Mouse (Mus musculus) megakaryocyte, adult 5-6 weeks (primary cell): ENCODE measurements at regions not wholly inside any gene's neighbourhood (a gene's known extent, or its start where the extent isn't known, plus 50 kb on each side); places are given as distances from the start of the nearest gene placed in this dataset.

Experiments used
- ATAC-seq: 2 replicates; pipeline ENCODE4 v1.8.0; 2016; ENCODE audit warnings: mild to moderate bottlenecking, inconsistent platforms; ENCODE audit not compliant: poor library complexity, severe bottlenecking

GRCm38 (mm10) chr10:37243136-37243535, 104.4 kb upstream of the Marcks start:
- peak; percentile 37; the same call in 1 of the 2 replicates for ATAC-seq

- no peak for ATAC-seq
These were observed 103.1 kb upstream of the Marcks start for GRCm38 (mm10) chr10:37241821-37242263.

- ATAC-seq, result no peak
These were observed 101.9 kb upstream of the Marcks start for GRCm38 (mm10) chr10:37240634-37241033.

- ATAC-seq, result no peak
These were observed 101.5 kb upstream of the Marcks start for GRCm38 (mm10) chr10:37240201-37240600.

GRCm38 (mm10) chr10:37236001-37236822, 97.5 kb upstream of the Marcks start:
- ATAC-seq, result peak; percentile 67

GRCm38 (mm10) chr10:37231936-37232556, 93.3 kb upstream of the Marcks start:
- ATAC-seq, result peak; percentile 79

- ATAC-seq, result no peak
These were observed 92.4 kb upstream of the Marcks start for GRCm38 (mm10) chr10:37231159-37231558.

- peak; percentile 22; the same call in 1 of the 2 replicates for ATAC-seq
These were observed 89.2 kb upstream of the Marcks start for GRCm38 (mm10) chr10:37227889-37228288.

- no peak for ATAC-seq
These were observed 83.0 kb upstream of the Marcks start for GRCm38 (mm10) chr10:37221730-37222129.

- no peak for ATAC-seq
These were observed 81.7 kb upstream of the Marcks start for GRCm38 (mm10) chr10:37220434-37220833.

- no peak for ATAC-seq
These were observed 81.2 kb upstream of the Marcks start for GRCm38 (mm10) chr10:37219936-37220335.

- ATAC-seq, result no peak
These were observed 80.7 kb upstream of the Marcks start for GRCm38 (mm10) chr10:37219381-37219780.

- ATAC-seq, result no peak
These were observed 75.9 kb upstream of the Marcks start for GRCm38 (mm10) chr10:37214656-37215055.

GRCm38 (mm10) chr10:37212350-37213035, 73.8 kb upstream of the Marcks start:
- no peak for ATAC-seq

- no peak for ATAC-seq
These were observed 72.6 kb upstream of the Marcks start for GRCm38 (mm10) chr10:37211305-37211704.

GRCm38 (mm10) chr10:37210223-37210622, 71.5 kb upstream of the Marcks start:
- ATAC-seq, result peak; percentile 84

- ATAC-seq, result no peak
These were observed 68.3 kb upstream of the Marcks start for GRCm38 (mm10) chr10:37206986-37207385.

- ATAC-seq, result no peak
These were observed 67.8 kb upstream of the Marcks start for GRCm38 (mm10) chr10:37206546-37206945.

GRCm38 (mm10) chr10:37203709-37204108, 65.0 kb upstream of the Marcks start:
- peak; percentile 57 for ATAC-seq

- ATAC-seq, result peak; percentile 63
These were observed 56.2 kb upstream of the Marcks start for GRCm38 (mm10) chr10:37194798-37195453.
